Mouse (Mus musculus): ENCODE measurements at regions not wholly inside any gene's neighbourhood (a gene's known extent, or its start where the extent isn't known, plus 50 kb on each side); places are given as distances from the start of the nearest gene placed in this dataset.

GRCm38 (mm10) chr16:55753380-55753779 is 85.3 kb downstream of the Nfkbiz start:
- TF ChIP-seq CTCF (IDR thresholded peaks at IDR 0.05; ENCODE audit: low read depth): no peak
- no peak for TF ChIP-seq EP300 (optimal IDR thresholded peaks at IDR 0.05)
